Mouse (Mus musculus): Measurements from ENCODE around the gene Mknk2.

The Mknk2 gene

GRCm38 (mm10) chr10:80669737-80670485 is 8.0 kb downstream of the Mknk2 start:
- DNase-seq (ENCODE audit: low spot score), result peak; percentile 85

- DNase-seq (ENCODE audit: low spot score), result no peak
These were observed 8.9 kb downstream of the Mknk2 start for GRCm38 (mm10) chr10:80669018-80669417.

- DNase-seq (ENCODE audit: low spot score), result peak; percentile 67
These were observed 9.3 kb downstream of the Mknk2 start for GRCm38 (mm10) chr10:80668614-80669013.

GRCm38 (mm10) chr10:80666837-80667412 is 11.0 kb downstream of the Mknk2 start:
- DNase-seq (ENCODE audit: low spot score), result no peak

GRCm38 (mm10) chr10:80665981-80666733 is 11.8 kb downstream of the Mknk2 start:
- no peak for DNase-seq (ENCODE audit: low spot score)

- no peak for DNase-seq (ENCODE audit: low spot score)
These were observed 12.5 kb downstream of the Mknk2 start for GRCm38 (mm10) chr10:80665459-80665858.

- peak; percentile 87 for DNase-seq (ENCODE audit: low spot score)
These were observed 12.9 kb downstream of the Mknk2 start for GRCm38 (mm10) chr10:80665016-80665380.

- peak; percentile 96 for DNase-seq (ENCODE audit: low spot score)
These were observed 13.5 kb downstream of the Mknk2 start for GRCm38 (mm10) chr10:80664197-80665015.

- no peak for DNase-seq (ENCODE audit: low spot score)
These were observed 14.3 kb downstream of the Mknk2 start for GRCm38 (mm10) chr10:80663485-80664196.

- DNase-seq (ENCODE audit: low spot score), result peak; percentile 57
These were observed 16.8 kb downstream of the Mknk2 start for GRCm38 (mm10) chr10:80661149-80661548.

- DNase-seq (ENCODE audit: low spot score), result peak; percentile 76
These were observed 18.7 kb downstream of the Mknk2 start for GRCm38 (mm10) chr10:80659213-80659612.

- DNase-seq (ENCODE audit: low spot score), result no peak
These were observed 19.1 kb downstream of the Mknk2 start for GRCm38 (mm10) chr10:80658841-80659202.

- DNase-seq (ENCODE audit: low spot score), result no peak
These were observed 19.6 kb downstream of the Mknk2 start for GRCm38 (mm10) chr10:80658194-80658840.

GRCm38 (mm10) chr10:80656863-80657623 is 20.9 kb downstream of the Mknk2 start, which contains the start of gene Btbd2:
Gene Btbd2, minus strand, starts transcription at chr10:80657071.
- DNase-seq (ENCODE audit: low spot score), result no peak

- peak; percentile 96 for DNase-seq (ENCODE audit: low spot score)
These were observed 21.6 kb downstream of the Mknk2 start for GRCm38 (mm10) chr10:80656130-80656862.

GRCm38 (mm10) chr10:80655406-80656129 is 22.3 kb downstream of the Mknk2 start:
- DNase-seq (ENCODE audit: low spot score), result no peak

- no peak for DNase-seq (ENCODE audit: low spot score)
These were observed 23.0 kb downstream of the Mknk2 start for GRCm38 (mm10) chr10:80654866-80655265.

- no peak for DNase-seq (ENCODE audit: low spot score)
These were observed 24.7 kb downstream of the Mknk2 start for GRCm38 (mm10) chr10:80653156-80653720.
